Mouse (Mus musculus): ENCODE data around the gene Git2. TPM values are rescaled to one million over a fixed set of nuclear protein-coding genes. Genes with fewer than 3 reads are reported as not detected.

Gene Git2
- total RNA-seq, 2 experiments from 2014 or later, result 42.4 to 44.8 TPM

DNA sequence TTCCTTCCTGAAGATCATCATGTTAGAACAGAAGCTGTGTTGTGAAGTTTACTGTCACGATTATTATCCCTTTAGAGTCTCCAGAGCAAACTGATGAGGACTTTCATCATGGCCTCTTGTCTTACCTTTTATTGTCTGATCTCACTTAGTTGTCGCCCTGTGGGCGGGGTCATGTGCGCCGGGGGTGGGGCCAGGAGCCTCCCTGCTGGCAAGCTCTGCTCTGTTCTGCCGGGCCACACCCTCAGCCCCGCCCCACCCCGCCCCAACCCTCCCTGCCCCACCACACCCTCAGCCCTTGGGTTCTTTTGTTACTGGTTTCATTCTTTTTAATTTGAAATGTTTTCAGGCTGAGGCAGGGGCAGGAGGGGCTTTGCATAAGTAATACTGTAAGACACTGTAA is 25.7 kb upstream of the Git2 start:
- no peak for DNase-seq
- intact Hi-C loops (cut with DNase I), result loop anchor here (5.0 kb wide), 1 partner anchor 94 kb away; the partner anchor contains the start of gene Tchp

GRCm38 (mm10) chr5:114799848-114800247 is 24.5 kb upstream of the Git2 start:
- intact Hi-C loops (cut with DNase I), result loop anchor here (5.0 kb wide), 1 partner anchor 93 kb away; the partner anchor contains the start of gene Tchp
- DNase-seq, result no peak

DNA sequence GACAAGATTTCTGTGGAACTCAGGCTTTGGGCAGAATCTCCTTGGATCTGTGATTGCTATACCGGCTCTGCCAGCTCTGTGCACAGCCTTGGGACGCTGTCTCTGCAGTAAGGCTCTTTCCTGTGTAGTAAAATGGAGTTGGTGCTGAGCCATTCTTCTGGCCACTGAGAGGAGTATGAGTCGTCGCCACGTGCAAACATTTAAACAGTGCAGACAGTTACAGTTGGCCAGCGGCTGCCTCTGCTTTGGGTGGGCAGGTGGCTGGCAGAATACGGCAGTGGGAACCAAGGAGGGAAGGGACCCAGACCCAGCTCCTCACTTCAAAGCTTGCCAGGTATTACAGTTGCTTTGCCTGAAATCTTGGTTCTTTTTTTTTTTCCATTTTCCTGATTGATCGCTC is 21.9 kb upstream of the Git2 start:
- intact Hi-C loops (cut with DNase I), result no loop called here
- DNase-seq, result no peak

DNA sequence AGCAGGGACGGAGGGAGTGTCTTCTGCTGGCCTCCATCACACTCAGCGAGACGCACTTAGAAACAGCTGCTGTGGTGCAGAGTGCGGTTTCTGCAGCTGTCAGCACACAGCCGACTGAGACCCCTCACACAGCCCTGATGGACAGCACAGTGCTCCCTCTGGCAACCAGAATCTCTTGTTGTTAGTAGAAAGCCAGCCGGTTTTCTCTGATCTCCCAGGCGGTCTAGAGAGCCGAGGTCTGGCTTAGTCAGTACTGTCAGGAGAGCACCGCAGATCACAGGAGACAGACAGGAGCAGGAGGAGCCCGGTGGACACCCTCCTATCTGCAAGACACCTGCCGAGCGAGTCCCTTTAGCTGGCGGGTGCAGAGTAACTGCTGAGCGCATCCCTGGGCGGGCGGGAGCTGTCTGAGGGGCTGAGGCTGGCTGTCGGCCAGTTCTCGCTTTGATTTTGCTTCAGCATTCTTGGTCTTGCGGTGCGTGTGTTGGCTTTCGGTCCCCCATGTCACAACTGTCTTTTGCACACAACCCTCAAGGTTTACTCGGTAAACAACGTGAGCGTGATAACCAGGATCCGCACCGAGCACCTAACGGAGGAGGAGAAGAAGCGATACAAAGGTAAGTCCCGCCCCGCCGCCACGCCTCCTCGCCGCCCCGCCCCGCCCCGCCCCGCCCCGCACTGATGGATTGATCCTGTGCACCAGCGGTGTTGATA is 21.1 kb upstream of the Git2 start:
- intact Hi-C loops (cut with DNase I), result no loop called here
- no peak for DNase-seq

GRCm38 (mm10) chr5:114795653-114796052 is 20.3 kb upstream of the Git2 start:
- no peak for DNase-seq
- intact Hi-C loops (cut with DNase I), result no loop called here

DNA sequence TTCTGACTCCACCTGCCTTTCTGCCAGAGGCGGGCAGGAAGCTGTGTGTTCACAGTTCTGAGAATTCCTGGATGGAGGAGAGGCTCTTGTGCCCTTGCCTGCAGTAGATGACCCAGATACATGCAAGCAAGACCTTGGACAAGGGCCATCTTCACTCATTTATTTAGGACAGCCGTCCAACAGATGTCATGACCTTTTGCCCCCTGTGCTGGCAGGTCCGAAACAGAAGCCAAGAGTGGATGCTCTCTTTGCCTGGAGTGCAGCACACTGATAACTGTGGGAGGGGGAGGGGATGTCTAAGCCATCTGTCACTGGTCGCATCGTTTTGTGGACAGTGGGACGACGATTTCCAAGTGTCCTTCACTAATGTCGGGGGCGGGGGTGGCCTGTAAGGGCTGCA is 19.9 kb upstream of the Git2 start:
- intact Hi-C loops (cut with DNase I), result no loop called here

GRCm38 (mm10) chr5:114794609-114795008 is 19.3 kb upstream of the Git2 start:
- no peak for DNase-seq
- intact Hi-C loops (cut with DNase I), result no loop called here

More for the DNA sequence above, 19.9 kb upstream of the Git2 start:
- no peak for DNase-seq

GRCm38 (mm10) chr5:114793317-114793716 is 18.0 kb upstream of the Git2 start:
- no peak for DNase-seq
- intact Hi-C loops (cut with DNase I), result no loop called here

- intact Hi-C loops (cut with DNase I), result no loop called here
These were observed 9.9 kb upstream of the Git2 start for GRCm38 (mm10) chr5:114785196-114785595.

GRCm38 (mm10) chr5:114784622-114785165 is 9.4 kb upstream of the Git2 start:
- peak; percentile 45 to 58 for DNase-seq
- intact Hi-C loops (cut with DNase I), result no loop called here

More at GRCm38 (mm10) chr5:114785196-114785595, 9.9 kb upstream of the Git2 start:
- no peak for DNase-seq

- DNase-seq, result no peak
- intact Hi-C loops (cut with DNase I), result no loop called here
These were observed 8.3 kb upstream of the Git2 start for GRCm38 (mm10) chr5:114783405-114784163.

- no peak for DNase-seq
- intact Hi-C loops (cut with DNase I), result no loop called here
These were observed 7.7 kb upstream of the Git2 start for GRCm38 (mm10) chr5:114782991-114783390.

DNA sequence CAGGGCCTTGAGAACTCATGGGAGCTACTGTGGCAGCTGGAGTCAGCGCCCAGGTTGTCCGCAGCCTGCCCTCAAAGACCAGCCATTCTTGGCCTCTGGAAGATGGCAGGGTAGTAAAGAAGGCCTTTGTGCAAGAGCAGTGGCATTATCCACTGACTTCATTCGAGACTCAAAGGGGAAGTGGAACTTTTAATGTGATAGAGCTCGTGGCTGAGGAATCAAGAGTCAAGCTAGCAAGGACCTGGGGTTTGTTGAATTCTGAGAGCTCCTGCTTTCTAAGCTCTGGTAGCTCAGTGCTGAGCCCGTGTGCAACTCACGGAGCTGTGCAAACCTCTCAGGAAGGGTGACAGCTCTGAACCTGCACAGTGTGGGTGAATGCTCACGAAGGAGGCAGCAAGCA is 5.6 kb upstream of the Git2 start:
- no peak for DNase-seq
- intact Hi-C loops (cut with DNase I), result no loop called here

GRCm38 (mm10) chr5:114779956-114780489 is 4.7 kb upstream of the Git2 start:
- intact Hi-C loops (cut with DNase I), result no loop called here
- DNase-seq, result no peak

GRCm38 (mm10) chr5:114776174-114776573 is 857 bp upstream of the Git2 start:
- intact Hi-C loops (cut with DNase I), result no loop called here
- DNase-seq, result no peak

GRCm38 (mm10) chr5:114774403-114775051 is 790 bp downstream of the Git2 start, which contains the start of gene Ankrd13a:
Gene Ankrd13a, plus strand, starts transcription at chr5:114774677.
- intact Hi-C loops (cut with DNase I), result loop anchor here (2.0 to 5.0 kb wide), 2 partner anchors 30 to 37 kb away; no protein-coding TSS in a partner anchor

DNA sequence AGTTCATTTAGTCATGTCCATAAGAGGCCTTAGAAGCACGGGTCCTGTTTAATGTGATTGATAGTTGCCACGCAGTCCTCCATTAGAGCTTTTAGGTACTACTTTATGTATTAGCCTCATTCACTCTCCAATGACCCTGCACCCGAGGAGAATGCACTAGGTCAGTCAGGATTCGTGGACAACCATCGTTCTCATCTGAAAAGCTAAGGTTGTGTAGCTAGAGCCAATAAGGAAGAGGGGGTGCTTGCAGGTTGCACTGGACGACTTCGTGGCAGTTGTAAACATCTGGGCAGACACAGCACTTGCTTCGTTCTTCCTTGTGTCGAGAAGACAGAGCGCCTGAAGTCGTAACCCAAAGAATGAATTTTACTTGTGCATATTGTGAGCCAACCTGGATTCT is 1.5 kb downstream of the Git2 start:
- intact Hi-C loops (cut with DNase I), result loop anchor here (2.0 to 5.0 kb wide), 3 partner anchors 31 to 67 kb away; partner anchors contain the start of gene Tchp
- peak in 1 of 2 experiments; percentile 35 for DNase-seq

More at GRCm38 (mm10) chr5:114774403-114775051, 790 bp downstream of the Git2 start, which contains the start of gene Ankrd13a:
- peak; percentile 90 to 92 for DNase-seq

GRCm38 (mm10) chr5:114773211-114773710 is 2.1 kb downstream of the Git2 start:
- peak; percentile 99 for DNase-seq
- intact Hi-C loops (cut with DNase I), result loop anchor here (2.0 to 5.0 kb wide), 2 partner anchors 36 to 66 kb away; partner anchors contain the start of gene Tchp

GRCm38 (mm10) chr5:114772456-114773203 is 2.7 kb downstream of the Git2 start:
- intact Hi-C loops (cut with DNase I), result loop anchor here (2.0 to 5.0 kb wide), 2 partner anchors 35 to 66 kb away; partner anchors contain the start of gene Tchp
- DNase-seq, result peak; percentile 74 to 76

All from heart, postnatal 14 days (tissue).